Mouse (Mus musculus): ENCODE measurements at regions not wholly inside any gene's neighbourhood (a gene's known extent, or its start where the extent isn't known, plus 50 kb on each side); places are given as distances from the start of the nearest gene placed in this dataset.

DNA sequence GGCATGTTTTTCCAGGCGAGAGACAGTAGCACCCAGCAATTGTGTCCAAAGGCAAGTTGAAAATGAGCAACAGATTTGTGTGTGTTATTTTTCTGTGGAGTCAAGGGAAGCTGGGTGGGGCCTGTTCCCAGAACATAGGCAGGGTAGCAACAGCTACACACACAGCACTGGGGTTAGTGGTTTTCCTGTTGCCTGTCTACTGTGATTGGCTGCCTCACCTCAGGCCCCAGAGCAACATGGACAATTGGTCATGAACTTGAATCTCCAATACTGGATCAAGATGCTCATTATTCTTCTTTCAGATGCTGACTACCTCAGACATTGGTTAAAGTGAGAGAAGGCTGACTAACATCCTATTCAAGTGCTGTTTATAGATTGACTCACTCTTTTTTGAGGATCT is 188.9 kb downstream of the Gm5426 start:
- no peak for DNase-seq (ENCODE audit: low read depth)

- no peak for DNase-seq (ENCODE audit: low read depth)
Measured at GRCm38 (mm10) chr10:96330639-96331487, 194.5 kb downstream of the Gm5426 start.

GRCm38 (mm10) chr10:96332731-96333201 is 196.4 kb downstream of the Gm5426 start:
- DNase-seq (ENCODE audit: low read depth): no peak

GRCm38 (mm10) chr10:96333224-96333623 is 196.8 kb downstream of the Gm5426 start:
- no peak for DNase-seq (ENCODE audit: low read depth)

DNA sequence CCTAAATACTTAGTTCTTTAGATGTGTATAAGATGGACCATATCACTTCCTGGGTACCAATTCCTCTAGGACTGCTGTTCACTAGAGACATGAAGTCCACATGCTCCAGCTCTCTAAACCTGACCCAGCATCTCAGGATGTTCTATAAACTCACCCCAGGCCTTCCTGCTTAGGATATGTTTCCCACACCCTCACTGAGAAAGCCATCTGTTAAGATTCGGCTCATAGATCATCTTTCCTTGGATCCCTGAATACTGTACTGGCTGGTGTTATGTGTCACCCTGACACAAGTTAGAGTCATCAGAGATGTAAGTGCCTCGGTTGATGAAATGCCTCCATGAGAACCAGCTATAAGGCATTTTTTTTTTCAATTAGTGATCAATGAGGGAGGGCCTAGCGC is 199.9 kb downstream of the Gm5426 start:
- no peak for DNase-seq (ENCODE audit: low read depth)

- DNase-seq (ENCODE audit: low read depth): no peak
Measured at GRCm38 (mm10) chr10:96337088-96337666, 200.8 kb downstream of the Gm5426 start.

DNA sequence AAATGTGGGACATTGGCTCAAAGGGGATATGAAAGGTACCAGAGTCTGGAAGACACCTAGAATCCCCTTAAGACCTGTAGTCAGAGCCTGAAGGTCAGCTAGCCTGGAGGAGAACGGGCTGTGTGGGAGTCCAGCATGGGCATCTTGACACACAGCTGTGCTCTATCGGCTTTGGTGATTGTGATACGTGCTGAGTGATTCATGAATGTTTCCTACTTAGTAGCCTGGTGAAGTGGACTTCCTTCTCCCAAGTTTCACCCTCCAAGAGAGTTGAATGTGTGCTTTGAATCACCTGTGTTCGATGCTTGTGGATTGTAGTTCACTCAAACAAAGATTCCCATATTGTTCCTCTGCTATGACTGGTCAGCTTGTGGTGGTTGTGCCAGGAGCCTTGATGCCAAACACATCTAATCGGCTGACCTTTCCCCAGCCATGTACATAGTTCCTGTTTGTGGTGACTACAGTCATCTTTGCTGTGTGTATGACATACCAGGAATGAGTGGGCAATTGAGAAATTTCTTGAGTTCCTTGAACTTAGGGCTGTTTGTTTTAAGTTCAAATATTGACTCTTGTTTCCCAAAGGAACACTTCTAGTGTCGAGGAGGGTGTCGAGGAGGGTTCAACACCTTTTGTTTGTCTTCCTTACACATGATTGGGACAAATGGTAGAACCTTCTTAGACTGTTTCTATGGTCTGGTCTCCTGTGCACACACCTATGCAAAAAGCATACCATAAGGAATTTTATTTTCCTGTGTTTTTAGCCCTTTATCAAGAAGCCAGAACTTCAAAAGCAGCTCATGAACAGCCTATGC is 201.6 kb downstream of the Gm5426 start:
- DNase-seq (ENCODE audit: low read depth): no peak

DNA sequence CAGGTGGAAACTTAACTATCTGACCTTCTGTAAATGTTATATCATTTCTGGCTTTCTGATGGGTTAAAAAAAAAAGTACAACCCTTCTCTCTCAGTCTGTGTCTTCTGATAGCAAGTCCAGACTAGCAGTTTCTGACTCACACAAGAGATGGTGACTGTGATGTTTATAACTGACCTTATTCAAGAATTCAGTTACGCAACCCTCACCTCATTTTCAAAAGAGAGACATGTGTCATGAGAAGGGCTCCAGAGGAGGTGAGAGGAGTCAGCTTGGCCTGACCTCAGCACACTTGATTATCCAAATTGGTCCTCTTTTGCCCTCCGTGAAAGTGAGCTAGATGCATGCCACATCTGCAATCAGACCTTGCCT is 202.2 kb downstream of the Gm5426 start:
- no peak for DNase-seq (ENCODE audit: low read depth)

DNA sequence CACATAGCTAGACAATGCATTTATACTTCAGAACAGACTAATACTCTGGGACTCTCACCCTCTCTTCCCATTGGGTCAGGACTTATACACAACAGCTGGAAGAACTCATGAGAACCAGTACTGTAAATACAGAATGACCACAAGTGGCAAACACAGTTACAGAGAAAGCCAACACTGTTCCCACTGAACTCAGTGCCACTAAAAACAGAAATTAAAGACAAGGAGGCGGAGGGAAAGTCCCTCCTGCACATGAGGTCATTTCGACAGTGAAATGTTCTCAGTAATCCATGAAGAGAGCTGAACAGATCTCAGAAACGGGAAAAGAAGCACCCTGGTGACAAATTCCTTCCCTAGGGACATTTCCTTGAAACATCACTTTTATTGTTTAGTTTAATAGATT is 206.1 kb downstream of the Gm5426 start:
- DNase-seq (ENCODE audit: low read depth): no peak

DNA sequence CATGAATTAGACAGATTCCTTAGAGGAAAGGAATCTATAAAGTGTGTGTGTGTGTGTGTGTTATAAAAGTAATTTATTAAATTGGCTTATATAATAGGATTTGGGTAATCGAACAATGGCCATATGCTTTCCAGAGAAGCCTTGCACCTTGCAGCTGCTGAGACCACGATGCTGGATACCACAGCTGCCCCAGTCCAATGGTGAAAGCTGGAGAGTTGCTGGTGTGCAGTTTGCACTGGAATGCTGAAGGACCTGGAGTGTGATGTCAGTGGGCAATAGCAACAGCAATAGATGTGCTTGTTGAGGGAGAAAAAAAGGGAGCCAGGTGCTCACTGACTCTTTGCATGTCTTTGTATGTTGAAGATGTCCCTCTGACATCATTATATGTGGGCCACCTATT is 207.3 kb downstream of the Gm5426 start:
- no peak for DNase-seq (ENCODE audit: low read depth)

DNA sequence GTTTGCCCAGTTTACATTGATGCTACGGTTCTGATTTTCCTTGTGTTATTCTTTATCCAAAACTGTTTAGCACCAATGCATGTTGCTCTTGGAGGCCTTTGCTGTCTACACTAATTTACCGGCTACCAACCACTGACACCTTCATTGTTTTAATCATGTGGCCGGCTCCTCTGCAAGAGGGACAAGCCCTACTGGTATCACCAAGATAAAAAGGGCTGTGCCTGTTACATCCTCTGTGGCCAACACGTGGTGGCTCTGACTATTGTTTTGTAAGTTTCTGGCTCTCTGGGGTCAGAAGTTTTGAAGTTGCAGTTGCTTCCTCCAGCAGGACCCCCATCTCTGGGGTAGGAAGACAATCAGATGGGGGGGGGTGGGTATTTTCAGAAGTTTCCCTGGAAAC is 214.3 kb downstream of the Gm5426 start:
- no peak for DNase-seq (ENCODE audit: low read depth)

DNA sequence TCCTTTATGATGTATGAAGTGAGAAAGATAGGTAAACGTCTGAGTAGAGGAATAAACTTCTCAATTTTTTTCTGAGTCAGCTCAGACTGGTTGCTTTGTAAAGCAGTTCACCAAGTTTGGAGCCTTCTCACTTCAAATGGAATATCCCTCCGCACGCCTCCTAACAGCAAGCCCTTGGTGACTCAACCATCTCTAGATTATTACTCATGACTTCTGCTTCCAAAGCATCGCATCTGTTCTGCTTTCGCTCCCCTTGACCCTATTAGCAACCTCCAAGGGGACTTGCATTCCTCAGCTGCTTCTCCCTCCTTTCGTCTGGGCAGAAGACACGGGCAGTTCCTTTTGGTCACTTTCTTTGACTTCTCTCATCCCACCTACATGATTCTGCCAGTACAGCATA is 214.9 kb downstream of the Gm5426 start:
- no peak for DNase-seq (ENCODE audit: low read depth)

DNA sequence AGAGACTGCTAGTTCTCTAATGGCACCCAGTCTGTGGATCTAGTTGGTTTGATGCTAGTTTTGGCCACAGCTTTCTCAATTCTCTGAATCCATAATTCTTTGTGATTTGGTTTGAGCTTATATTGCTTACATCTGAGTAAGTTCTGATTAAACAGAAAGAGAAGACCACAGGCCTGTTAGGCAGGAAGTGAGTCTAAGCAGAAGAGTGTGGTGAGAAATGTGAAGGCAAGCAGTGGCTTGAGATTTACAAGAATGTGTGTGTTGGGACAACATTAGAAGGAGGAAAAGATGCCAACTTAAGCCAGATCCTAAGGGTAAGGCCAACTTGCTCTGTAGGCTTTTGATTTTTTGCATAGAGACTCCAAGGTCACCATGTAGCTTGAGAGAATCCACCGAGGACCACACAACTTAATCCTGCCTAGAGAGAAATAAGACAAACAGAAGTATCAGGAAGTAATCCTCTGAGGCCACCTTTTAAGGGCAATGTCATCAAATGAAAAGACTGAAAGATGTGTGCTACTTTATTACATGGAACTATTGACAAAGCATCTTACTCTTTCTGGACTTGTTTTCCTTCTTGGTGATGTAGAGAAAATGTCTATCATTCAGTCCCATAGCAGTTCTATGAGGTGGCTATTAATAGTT is 220.7 kb downstream of the Gm5426 start:
- no peak for DNase-seq (ENCODE audit: low read depth)

DNA sequence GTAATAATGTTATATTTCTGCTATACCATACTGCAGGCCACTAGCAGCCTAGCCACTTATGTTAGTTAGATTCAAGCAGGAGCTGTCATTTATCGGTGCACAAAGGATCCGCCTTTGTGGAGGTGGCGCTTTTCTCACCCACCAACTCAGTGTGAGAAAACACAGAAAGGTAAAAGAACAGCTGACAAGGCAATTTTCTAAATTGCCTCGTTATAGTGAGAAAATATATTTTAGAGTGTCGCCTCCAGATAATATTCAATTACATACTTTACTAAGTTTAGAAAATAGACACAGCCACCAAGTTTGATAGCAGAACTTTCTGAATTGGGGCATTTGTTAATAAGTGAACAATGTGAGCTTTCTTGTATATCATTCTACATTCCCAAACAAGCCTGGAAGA is 221.2 kb downstream of the Gm5426 start:
- DNase-seq (ENCODE audit: low read depth): no peak

DNA sequence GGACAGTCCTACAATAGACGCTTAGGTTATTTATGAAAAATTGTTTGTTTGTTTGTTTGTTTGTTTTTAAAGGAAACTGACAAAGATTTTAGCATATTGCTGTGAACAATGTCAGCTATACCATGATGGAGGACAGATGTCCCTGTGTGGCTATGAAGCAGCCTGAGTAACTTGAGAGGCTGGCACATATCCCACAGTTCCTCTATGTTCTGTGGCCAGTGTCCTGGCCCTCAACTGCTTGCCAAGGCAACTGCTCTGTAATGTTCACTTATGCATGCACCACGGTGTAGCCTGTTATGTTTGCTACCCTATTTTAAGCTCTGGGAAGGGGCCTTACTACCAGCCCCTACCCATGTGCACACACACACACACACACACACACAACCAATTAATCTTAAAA is 222.6 kb downstream of the Gm5426 start:
- no peak for DNase-seq (ENCODE audit: low read depth)

DNA sequence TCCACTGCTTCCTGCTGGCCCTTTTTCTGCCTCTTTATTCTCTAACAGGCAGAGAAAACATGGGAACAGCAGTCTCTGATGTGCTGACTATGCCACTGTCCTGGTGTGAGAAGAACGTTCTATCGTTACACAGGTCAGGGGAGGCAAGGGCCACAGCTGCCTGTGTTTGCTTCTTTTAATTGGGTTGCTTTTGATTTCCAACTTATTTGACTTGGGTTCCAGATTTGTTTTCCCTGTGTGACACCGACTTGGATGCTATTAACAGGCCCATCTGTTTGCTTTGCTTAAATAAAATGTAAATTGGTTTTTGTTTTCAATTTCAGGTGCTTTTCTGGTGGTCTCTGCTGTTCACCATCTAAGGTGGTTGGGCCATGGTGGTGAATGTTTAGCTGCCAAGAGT is 225.8 kb downstream of the Gm5426 start:
- no peak for DNase-seq (ENCODE audit: low read depth)

DNA sequence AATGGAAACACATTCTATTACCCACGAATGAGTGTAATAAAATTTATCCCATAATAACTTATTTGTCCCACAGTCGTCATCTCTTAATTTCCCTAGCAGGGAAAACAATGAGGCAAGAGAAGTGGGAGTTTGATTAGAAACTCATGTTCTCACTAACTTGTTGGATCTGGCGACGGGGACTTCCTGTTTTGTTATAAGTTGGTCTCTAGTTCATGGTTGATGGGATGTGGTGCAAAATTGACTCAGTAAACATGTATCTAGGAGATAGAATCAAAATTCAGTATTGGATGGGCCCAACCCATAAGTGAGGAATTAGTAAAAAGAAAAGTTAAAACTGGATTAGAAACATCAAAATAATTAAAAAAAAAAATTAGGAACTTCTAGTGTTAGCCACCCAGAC is 227.5 kb downstream of the Gm5426 start:
- no peak for DNase-seq (ENCODE audit: low read depth)

- no peak for DNase-seq (ENCODE audit: low read depth)
Measured at GRCm38 (mm10) chr10:96365101-96365500, 228.7 kb downstream of the Gm5426 start.

GRCm38 (mm10) chr10:96366871-96367270 is 230.5 kb downstream of the Gm5426 start:
- DNase-seq (ENCODE audit: low read depth): no peak

- peak; percentile 55 for DNase-seq (ENCODE audit: low read depth)
Measured at GRCm38 (mm10) chr10:96370547-96371320, 234.3 kb downstream of the Gm5426 start.

GRCm38 (mm10) chr10:96371321-96371653 is 234.9 kb downstream of the Gm5426 start:
- no peak for DNase-seq (ENCODE audit: low read depth)

Data from c-Kit-positive CD71-negative TER-119-negative erythroid progenitor cells, embryonic 14.5 days (primary cell).